Mouse (Mus musculus) left cerebral cortex, postnatal 25 days (tissue): ENCODE data around the gene Rnf130. TPM values are rescaled to one million over a fixed set of nuclear protein-coding genes. Genes with fewer than 3 reads are reported as not detected.

Experiments
- DNase-seq, 2 experiments: peaks; one replicate each; pipeline ENCODE4 v3.0.0; 2022; ENCODE audit warnings: low spot score in 2 of 2, mixed read lengths in 1 of 2
- intact Hi-C: fragments of 180-260 bp; cut with DNase I; formaldehyde crosslinking; loops from one replicate; pipeline ENCODE4 v1.15.1; 2025
- total RNA-seq, 2 experiments: library from RNA; stranded (reverse); gene quantifications; 2 replicates each; pipeline ENCODE4 v1.2.3; 2021

Rnf130 gene
- total RNA-seq, result 10 to 100 TPM; 97.9 to 99.0 TPM

DNA sequence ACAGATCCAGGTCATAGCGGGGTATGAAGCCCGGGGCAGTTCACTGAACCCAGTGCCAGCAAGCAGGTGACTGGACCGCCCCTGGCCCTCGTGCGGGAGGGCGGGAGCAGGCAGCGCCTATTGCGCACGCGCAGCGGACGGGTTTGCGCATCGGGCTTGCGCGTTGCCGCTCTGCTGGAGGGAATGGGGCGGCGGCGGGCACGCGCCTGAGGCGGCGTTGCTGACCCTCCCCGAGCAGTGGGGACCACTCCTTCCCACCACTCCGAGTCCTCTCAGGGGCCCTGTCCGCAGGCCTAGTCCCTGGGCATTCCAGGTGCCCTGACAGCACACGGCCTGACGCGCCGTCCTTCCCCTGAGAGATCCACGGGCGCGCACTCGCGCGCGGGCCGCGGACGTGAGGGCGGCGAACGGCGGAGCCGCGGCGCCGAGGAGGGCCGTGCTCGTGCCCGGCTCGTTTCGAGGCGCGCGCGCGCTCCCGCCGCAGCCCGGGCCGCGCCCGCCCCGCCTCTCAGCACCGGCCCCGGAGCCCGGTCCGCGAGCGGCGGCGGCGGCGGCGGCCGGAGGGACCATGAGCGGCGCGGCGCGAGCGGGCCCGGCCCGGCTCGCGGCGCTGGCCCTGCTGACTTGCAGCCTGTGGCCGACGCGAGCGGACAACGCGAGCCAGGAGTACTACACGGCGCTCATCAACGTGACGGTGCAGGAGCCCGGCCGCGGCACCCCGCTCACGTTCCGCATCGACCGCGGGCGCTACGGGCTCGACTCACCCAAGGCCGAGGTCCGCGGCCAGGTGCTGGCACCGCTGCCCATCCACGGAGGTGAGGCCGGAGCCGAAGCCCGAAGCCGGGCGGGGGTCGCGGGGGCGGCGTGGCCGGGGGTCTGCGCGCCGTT, at the start of gene Rnf130:
TSS of gene Rnf130 (plus strand) at position 514 of the 888 bp plus-strand sequence.
- intact Hi-C loops, result loop anchor here (1.0 to 5.0 kb wide), 2 partner anchors 82 to 106 kb away; partner anchors contain the start of gene Tbc1d9b
- peak; percentile 95 to 97 for DNase-seq

DNA sequence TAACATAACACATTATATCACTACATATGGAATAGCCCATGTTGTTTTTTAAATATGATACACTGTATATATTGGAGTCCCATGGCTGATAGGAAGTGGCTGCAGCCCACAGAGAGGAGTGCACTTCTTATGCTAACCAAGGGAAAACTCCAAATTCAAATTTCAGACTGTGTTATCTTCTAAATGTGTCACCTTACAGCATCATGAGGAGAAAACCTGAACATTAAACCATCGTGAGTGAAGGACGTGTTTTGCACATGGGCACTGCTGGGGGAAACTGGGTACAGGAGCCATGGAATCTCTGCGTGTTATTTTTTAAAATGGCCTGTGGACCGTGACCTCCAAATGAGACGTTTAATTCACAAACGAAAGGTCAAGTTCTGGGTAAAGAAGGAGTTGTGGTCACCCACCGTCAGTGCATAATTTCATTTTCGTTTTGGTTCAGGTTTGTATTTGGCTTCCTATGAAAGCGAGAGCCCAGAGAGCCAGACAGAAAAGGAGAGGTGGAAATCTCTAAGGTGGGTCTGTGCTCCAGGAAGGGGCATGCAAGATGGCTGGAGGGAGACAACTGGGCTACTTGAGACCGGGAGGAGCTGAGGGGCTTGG, 47.1 kb upstream of the Rnf130 start:
- intact Hi-C loops, result no loop called here
- DNase-seq, result no peak

DNA sequence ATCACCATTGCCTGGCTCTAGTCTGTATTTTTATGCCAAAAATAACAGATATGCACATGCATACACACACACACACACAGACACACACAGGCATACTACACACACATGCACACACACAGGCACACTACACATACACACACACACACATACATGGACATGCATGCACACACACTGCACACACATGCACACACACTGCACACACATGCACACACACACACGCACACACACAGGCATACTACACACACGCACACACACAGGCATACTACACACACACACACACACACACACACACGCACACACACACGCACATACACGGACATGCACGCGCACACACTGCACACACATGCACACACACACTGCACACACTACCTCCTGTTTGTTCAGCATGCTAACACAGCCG, 46.2 kb upstream of the Rnf130 start:
- no peak for DNase-seq
- intact Hi-C loops, result no loop called here

DNA sequence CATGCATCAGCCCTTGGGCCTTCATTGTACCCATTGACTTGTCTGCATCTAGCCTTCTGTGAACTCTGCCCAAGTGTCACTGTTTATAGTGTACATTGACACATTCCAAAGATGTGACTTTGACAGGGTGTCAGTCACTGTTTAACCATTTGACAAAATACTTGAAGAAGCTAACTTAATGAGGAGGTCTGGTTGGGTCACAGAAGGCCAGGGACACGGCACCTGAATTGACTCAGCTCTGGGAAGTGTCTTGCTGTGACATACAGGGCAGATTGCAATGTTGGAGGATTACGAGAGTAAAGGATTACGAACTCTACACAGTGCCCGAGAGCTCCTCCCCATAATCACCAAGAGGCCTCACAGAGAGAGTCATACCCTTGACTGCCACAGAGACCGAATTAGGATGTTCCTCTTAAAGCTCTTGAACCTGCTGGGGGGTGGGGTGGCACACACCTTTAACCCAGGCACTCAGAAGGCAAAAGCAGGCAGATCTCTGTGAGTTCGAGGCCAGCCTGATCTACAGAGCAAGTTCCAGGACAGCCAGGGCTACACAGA, 44.4 kb upstream of the Rnf130 start:
- intact Hi-C loops, result no loop called here
- no peak for DNase-seq

DNA sequence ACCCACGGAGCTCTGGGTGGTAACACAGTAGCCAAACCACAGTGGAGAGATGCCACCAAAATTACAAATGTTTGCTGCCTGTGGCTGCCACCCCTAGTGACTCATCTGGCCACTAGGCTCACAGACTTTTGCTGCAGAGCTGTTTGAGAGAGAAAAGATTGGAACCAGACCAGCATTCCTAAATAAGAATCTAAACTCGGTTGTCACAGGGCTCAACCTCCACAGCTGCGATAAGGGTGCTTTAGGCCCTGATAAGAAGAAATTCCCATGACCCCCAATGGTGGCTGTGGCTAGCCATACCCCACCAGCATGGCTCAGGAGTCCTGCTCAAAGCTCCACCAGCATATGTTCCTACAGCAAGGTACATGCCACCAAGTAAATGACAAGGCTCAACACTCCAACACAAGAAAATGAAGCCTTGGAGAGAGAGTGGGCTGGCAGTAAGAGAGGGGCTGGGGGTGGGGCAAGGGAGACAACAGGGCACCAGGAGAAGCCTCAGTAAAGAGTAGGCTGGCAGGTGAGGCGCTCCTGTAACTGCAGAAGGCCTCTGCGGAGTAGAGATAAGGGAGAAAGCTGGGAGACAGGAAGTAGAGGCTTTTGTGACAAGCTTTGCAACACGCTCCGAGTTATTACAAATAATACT, 43.7 kb upstream of the Rnf130 start:
- peak in 1 of 2 experiments; percentile 18 for DNase-seq

DNA sequence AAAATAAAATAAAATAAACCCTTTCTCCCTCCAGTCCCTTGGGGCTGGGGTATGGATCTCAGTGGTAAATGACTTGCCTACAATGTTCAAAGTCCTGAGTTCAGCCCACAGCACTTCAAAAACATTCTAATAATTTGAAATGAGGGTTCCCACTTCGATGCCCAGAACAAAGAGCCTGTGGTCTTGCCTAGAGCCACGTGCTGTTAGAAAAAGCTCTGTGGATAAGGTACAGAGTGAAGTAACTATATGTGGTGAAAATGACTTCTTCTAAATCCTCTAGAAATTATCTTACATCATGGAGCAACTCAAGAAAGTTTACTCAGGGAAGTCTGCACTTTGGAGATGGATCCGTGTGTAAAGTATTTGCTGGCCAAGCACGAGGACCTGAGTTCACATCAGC, 43.1 kb upstream of the Rnf130 start:
- intact Hi-C loops, result no loop called here
- DNase-seq, result no peak

More for the DNA sequence above, 43.7 kb upstream of the Rnf130 start:
- intact Hi-C loops, result no loop called here

DNA sequence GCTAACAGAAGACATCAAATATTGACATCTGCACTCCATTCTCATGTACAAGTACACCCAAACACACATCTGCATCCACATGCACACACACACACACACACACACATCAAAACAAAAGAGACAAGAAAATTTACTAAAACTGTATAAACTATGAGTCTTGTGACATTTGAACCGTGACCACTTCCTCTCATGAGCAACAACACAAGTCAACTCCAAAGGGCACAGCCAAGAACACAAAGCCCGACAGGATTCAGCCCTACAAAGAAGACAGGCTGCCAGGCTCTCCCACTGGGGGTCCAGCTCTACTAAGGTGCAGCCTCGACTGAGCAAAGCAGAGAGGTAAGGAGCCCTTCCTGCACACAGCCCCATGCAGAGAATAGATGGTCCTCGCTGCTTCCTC, 42.3 kb upstream of the Rnf130 start:
- intact Hi-C loops, result no loop called here
- no peak for DNase-seq

DNA sequence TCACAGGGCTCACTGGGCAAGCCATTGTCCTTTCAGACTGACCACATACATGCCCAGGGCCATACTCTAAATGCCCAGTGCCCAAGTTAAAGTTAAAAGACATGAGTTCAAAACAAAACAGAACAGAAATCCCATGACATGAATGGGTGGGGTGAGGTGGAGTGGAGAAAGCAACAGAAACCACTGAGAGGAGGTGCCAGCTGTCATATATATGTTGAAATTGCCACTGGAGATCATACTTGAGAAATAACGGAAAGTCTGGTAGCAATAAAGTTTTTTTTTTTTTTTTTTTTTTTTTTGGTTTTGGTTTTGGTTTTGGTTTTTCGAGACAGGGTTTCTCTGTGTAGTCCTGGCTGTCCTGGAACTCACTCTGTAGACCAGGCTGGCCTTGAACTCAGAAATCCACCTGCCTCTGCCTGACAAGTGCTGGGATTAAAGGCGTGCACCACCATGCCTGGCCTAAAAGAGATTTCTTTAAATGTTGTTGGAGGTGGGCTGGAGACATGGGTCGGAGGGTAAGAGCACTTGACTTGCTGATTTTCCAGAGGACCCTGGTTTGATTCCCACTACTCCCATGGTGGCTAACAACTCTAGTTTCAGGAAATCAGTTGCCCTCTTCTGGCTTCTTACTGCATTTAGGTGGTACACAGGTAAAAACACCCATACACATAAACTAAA, 41.1 kb upstream of the Rnf130 start:
- intact Hi-C loops, result no loop called here

DNA sequence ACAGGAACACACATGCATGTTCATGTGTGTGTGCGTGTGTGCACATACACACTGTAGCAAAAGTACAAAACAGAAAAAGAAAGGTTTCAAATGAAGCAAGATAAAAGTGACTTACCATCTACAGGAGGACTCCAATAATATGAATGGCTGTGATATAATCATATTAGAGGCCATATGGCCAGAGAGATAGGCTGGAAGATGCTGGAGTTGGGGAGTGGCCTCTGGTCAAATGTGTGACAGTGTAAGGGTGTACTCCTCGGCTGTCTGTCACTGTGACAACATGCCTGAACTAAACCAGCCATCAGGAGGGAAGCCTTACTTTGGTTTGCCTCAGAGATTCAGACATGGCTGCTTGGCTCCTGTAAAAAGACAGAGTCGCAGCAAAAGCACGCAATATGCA, 40.1 kb upstream of the Rnf130 start:
- DNase-seq, result no peak
- intact Hi-C loops, result no loop called here

More for the DNA sequence above, 41.1 kb upstream of the Rnf130 start:
- DNase-seq, result no peak

DNA sequence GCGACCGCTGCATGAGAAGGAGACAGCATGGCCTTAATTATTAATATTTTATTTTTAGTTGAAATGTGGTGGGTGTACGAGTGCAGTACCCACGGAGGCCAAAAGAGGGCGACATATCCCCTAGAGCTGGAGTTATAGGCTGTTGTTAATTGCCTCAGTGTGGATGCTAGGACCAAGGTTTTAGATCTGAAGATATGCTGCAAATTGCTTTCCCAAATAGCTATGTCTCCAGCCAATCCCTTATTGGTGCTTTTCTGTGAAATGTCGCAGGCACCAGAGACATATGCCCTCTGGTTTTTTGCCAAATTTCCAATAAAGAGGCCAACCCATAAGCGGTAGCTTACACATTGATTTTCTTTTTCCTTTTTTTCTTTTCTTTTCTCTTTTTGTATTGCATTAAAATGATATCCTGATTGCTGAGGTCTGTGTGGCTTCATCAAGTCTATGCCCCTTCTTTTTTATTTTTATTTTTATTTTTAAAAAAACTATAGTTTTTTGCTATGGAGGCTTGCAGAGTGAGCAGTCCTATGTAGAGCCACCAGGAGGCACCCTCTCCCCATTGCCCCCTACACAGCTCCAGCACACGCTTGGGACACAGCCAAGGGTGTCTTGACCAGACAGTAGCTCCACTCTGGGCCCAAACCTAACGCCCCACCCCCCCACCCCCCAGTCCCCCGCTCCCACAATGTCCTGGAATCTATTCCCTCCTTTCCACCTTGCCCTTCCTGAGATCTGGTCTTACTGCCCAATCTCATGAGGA, 38.7 kb upstream of the Rnf130 start:
- intact Hi-C loops, result loop anchor here (1.0 kb wide), 1 partner anchor 144 kb away; no protein-coding TSS in a partner anchor
- DNase-seq, result peak; percentile 33 to 43

DNA sequence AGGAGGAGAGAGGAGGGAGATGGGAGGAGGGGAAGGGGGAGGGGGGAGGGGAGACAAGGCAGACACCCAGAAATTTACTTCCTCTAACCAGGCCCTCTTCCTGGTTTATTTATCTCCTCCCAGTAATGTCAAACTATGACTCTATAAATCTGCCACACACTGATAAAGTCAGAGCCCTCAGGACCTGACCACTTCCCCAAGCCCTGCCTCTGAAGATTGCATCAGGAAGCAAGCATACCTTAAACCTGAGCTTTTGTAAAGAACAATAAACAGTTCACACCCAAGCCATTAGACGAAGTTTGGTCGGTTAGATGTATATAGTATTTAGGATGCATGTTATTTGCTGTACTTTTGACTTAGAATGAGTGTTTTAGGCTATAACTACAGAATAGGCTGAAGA, 30.6 kb upstream of the Rnf130 start:
- DNase-seq, result no peak
- intact Hi-C loops, result no loop called here

DNA sequence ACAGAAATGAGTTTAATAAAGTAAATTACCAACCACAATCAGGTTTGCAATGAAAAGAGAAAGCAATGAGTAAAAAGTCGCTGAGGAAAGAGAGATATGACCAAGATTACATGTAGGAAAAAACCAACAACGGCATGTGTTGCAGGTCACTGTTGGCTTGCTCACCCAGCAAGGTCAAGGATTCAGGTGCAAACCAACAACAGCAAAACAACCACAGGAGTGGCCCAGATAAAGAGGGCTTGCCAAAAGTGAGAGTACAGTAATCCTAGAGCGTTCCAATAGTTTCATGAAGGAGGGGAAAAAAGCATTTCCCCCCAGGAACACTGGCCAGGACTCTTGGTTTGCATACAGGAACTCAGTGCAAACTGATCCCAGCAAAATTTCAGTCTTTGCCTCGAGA, 28.7 kb upstream of the Rnf130 start:
- DNase-seq, result no peak

DNA sequence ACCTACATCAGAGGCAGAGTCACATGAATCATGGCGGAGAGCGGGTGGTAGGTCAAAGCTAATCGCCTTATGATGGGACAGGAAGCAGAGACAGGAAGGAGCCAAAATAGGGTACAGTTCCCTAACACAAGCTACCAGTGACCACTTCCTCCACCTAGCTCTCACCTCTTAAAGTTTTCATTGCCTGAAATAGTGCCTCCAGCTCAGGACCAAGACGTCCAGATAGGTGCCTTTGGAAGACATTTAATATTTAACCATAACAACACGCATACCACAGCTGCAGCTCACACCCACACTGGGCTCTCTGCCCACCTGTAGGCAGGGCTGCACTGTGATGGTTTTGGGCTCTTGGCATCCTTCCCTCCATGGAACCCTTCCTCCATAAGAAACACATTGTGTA, 27.8 kb upstream of the Rnf130 start:
- DNase-seq, result peak in 1 of 2 experiments; percentile 35

More for the DNA sequence above, 28.7 kb upstream of the Rnf130 start:
- intact Hi-C loops, result no loop called here

DNA sequence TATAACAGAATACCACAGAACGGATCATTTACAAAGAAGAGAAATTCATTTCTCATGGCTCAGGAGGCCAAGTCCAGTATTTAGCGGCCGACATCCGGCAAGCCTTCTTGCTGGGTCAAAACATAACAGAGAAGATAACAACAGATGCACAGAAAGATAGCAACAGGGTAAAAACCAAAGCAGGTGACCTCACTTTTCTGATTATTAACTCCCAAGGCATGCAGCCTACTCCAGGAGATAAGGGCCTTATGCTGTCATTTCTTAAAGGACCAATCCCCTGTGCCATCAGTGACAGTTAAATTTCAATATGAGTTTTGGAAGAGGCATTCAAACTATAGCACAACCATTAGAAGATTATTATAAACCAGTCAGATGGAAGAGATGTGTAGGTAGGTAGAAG, 22.3 kb upstream of the Rnf130 start:
- intact Hi-C loops, result no loop called here
- no peak for DNase-seq

More for the DNA sequence above, 27.8 kb upstream of the Rnf130 start:
- intact Hi-C loops, result no loop called here

DNA sequence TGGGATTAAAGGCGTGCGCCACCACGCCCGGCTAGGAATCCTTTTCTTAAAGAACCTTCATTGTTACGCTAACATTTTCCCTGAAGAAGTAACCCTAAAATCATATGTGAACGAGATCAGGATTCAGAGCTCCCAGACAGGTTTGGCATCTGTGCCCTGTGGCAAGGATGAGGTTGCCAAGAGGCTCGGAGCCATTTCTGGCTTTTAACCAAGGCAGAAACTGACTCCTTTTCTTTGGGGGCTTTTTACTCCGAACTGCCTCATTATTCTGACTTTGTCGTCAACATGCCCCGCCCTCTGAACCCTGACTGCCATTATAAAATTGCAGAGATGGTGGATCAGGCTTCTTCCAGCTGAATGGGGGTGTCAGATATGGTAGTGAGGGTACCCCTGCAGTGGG, 17.4 kb upstream of the Rnf130 start:
- DNase-seq, result no peak
- intact Hi-C loops, result no loop called here

DNA sequence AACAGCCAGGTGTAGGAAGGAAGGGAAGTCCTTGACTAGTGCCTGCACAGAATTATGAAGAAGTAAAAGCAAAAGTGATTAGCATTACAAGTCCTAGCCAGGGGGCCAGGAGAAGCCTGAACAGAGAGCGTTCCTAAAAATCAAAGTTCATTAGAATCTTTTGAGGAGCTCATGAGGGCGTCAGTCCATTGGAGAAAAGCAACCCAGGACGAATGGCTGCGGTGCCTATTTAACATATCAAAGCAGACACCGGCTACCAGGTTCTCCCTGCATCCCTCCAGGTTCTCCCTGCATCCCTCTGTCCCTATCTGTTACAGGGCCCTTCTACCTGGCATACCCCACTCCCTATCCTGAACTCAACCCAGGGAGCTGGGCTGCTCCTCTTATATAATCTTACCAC, 16.9 kb upstream of the Rnf130 start:
- intact Hi-C loops, result no loop called here
- no peak for DNase-seq

DNA sequence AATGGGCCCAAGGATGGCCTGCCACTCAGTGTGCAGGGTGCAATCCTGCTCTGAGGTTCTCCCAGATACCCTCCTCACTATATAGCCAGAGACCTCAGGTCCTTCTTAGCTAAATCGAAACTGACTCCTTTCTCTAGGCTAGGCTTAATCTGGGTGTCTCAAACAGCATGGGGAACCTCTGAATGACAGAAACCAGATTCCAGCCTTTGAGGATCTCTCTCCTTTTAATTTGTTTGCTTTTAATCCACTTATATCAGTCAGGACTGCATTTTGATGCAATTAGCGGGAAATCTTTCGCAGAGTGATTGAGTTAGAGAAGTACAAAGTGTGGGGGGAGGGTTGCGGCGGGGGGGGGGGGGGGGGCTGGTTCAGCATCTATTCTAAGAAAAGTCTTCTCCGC, 12.1 kb upstream of the Rnf130 start:
- intact Hi-C loops, result no loop called here
- DNase-seq, result no peak

DNA sequence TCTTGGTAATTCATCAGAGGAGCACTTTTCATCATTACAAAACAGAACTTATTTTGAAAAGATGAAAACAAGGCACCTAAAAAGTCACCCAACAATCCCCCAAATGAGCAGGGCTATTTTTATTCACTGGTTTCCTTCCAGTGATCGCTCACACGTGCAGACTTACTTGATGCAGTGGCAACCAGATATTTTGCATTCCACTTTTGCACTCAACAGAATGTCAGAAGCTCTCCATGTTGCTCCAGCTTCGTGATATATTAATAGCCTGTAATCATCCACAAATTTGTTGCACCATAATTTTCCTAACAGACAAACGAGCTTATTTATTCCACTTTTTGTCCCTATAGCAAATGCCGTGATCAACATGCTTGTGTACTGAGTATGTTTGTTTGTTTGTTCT, 8.6 kb upstream of the Rnf130 start:
- intact Hi-C loops, result no loop called here
- DNase-seq, result peak in 1 of 2 experiments; percentile 9

DNA sequence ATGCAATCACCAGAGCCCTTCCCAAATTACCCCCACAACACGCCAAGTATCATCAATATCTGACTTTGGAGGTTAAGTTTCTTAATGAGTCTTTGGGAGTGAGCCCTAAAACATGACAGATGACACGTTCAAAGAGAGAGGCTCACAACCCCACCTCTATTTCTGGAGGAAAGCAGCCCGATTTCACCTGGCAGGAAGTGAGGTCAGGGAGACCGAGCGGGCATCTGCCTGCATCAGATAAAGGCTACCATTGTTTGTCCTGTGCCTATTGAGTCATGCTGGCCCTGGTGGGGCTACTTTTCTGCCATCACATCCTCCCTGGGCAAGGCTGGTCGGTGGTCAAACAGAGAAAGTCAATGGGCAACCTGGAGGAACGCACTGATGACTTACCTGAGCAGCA, 7.6 kb upstream of the Rnf130 start:
- no peak for DNase-seq
- intact Hi-C loops, result no loop called here
